Mouse (Mus musculus): ENCODE measurements around the gene Atxn2l.

DNA sequence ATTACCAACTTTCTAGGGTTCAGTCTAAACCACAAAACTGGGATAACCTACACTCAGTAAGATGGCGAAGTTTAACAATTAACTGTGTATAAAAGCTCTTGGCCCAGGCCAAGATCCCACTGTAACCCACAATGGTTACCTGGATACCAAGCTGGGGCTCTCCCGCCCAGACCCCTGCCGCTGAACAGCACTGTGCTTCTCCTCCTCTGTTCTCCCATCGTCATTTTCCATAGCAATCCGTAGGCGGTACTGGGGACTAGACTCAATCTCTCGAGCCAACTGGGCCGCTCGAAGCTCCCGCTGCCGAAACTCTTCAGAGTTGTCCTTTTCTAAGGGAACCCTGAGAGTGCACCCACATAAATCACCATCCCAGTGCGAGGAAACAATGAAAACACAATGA is 5.3 kb downstream of the Atxn2l start:
- TF ChIP-seq GATA1 (IDR thresholded peaks at IDR 0.05; ENCODE audit: borderline replicate concordance, low read length) (no peak), FLI1 (IDR thresholded peaks at IDR 0.05; ENCODE audit: low read length) (no peak)

All from megakaryocyte, embryonic 14.5 days (primary cell).